Mouse (Mus musculus): ENCODE measurements around the gene Txndc2. TPM values are rescaled to one million over a fixed set of nuclear protein-coding genes. Genes with fewer than 3 reads are reported as not detected.

Gene Txndc2
- polyA plus RNA-seq, 1 experiment, result not detected

GRCm38 (mm10) chr17:65618431-65618830 is 23.5 kb downstream of the Txndc2 start:
- TF ChIP-seq CTCF (IDR thresholded peaks at IDR 0.05; ENCODE audit: borderline replicate concordance, insufficient read depth, low read length), result no peak
- TF ChIP-seq POLR2A (IDR thresholded peaks at IDR 0.05; ENCODE audit: low read depth, low read length), result no peak

DNA sequence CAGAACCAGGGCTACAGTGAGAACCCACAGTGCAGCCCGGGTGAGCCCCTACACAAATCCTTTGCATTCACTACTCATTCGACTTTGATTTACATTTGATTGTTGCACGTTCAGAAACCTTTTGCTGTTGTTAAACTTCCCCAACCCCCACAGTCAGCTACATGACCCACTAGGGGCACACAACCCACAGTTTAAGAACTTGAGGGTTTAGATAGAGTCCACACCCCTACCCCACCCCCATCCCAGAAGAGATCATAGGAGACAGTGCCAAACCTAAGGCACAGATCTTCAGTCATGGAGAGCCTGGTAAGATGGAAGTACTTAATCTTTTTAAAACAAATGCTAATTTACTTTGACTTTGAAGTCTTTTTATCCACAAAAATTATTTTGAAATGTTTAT is 26.3 kb downstream of the Txndc2 start:
- Histone ChIP-seq H3K4me3 (ENCODE audit: insufficient read depth, low read length) (no peak overlapping the region), H3K27ac (ENCODE audit: insufficient read depth, low read length) (no peak overlapping the region), H3K4me1 (ENCODE audit: control insufficient read depth, insufficient read depth, low read length) (peaks cover 4% of the 10 kb centered on the region; the same call in 1 of the 2 replicates)
- TF ChIP-seq POLR2A (IDR thresholded peaks at IDR 0.05; ENCODE audit: low read depth, low read length) (no peak), CTCF (IDR thresholded peaks at IDR 0.05; ENCODE audit: borderline replicate concordance, insufficient read depth, low read length) (no peak)

More at GRCm38 (mm10) chr17:65618431-65618830, 23.5 kb downstream of the Txndc2 start:
- Histone ChIP-seq H3K27ac (ENCODE audit: insufficient read depth, low read length) (no peak overlapping the region), H3K4me3 (ENCODE audit: insufficient read depth, low read length) (no peak overlapping the region), H3K4me1 (ENCODE audit: control insufficient read depth, insufficient read depth, low read length) (peaks cover 4% of the 10 kb centered on the region; the same call in 1 of the 2 replicates)

DNA sequence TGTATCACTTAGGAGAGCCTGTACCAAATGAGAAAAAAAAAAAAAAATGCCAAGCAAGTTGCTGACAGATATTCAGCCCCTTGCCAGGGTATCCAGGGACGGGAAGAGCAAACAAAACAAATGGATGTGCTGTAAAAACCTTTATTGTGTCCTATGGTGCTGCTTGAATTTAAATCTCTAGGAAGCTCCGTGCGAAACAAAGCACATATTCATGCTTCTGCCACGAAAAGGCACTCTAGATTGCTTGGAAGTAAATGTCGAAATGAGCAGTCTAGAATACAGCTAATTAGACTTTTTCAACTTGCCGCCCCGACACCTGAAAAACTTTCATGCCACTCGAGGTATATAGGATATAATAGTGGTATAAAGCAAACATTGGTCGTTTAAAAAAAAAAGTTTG is 27.5 kb downstream of the Txndc2 start:
- Histone ChIP-seq H3K4me3 (ENCODE audit: insufficient read depth, low read length) (peak overlapping the region; percentile 57), H3K27ac (ENCODE audit: insufficient read depth, low read length) (peak overlapping the region; percentile 97), H3K4me1 (ENCODE audit: control insufficient read depth, insufficient read depth, low read length) (peaks cover 4% of the 10 kb centered on the region; the same call in 1 of the 2 replicates)
- no peak for TF ChIP-seq POLR2A (IDR thresholded peaks at IDR 0.05; ENCODE audit: low read depth, low read length)
- TF ChIP-seq CTCF (IDR thresholded peaks at IDR 0.05; ENCODE audit: borderline replicate concordance, insufficient read depth, low read length), result no peak

GRCm38 (mm10) chr17:65613463-65614412 is 28.2 kb downstream of the Txndc2 start, which contains the start of gene Vapa:
Gene Vapa (minus strand): TSS chr17:65613555.
- peak within 1 kb of the TSS; percentile 97 for H3K27ac ChIP-seq (ENCODE audit: insufficient read depth, low read length)
- peak within 1 kb of the TSS; percentile 86 for H3K4me3 ChIP-seq (ENCODE audit: insufficient read depth, low read length)
- TF ChIP-seq CTCF (IDR thresholded peaks at IDR 0.05; ENCODE audit: borderline replicate concordance, insufficient read depth, low read length), result no peak
- peak; percentile 90 for TF ChIP-seq POLR2A (IDR thresholded peaks at IDR 0.05; ENCODE audit: low read depth, low read length)
- H3K4me1 ChIP-seq (ENCODE audit: control insufficient read depth, insufficient read depth, low read length), result peaks cover 4% of the 10 kb centered on the region; the same call in 1 of the 2 replicates

- H3K4me3 ChIP-seq (ENCODE audit: insufficient read depth, low read length), result peak overlapping the region; percentile 86
- H3K4me1 ChIP-seq (ENCODE audit: control insufficient read depth, insufficient read depth, low read length), result peaks cover 4% of the 10 kb centered on the region; the same call in 1 of the 2 replicates
- TF ChIP-seq CTCF (IDR thresholded peaks at IDR 0.05; ENCODE audit: borderline replicate concordance, insufficient read depth, low read length) (no peak), POLR2A (IDR thresholded peaks at IDR 0.05; ENCODE audit: low read depth, low read length) (no peak)
- H3K27ac ChIP-seq (ENCODE audit: insufficient read depth, low read length), result peak overlapping the region; percentile 90
Measured at GRCm38 (mm10) chr17:65613142-65613462, 28.9 kb downstream of the Txndc2 start.

- TF ChIP-seq POLR2A (IDR thresholded peaks at IDR 0.05; ENCODE audit: low read depth, low read length) (no peak), CTCF (IDR thresholded peaks at IDR 0.05; ENCODE audit: borderline replicate concordance, insufficient read depth, low read length) (no peak)
- H3K4me1 ChIP-seq (ENCODE audit: control insufficient read depth, insufficient read depth, low read length), result peaks cover 4% of the 10 kb centered on the region; the same call in 1 of the 2 replicates
- H3K27ac ChIP-seq (ENCODE audit: insufficient read depth, low read length), result peak overlapping the region; percentile 90; the same call in 1 of the 2 replicates
- peak overlapping the region; percentile 86 for H3K4me3 ChIP-seq (ENCODE audit: insufficient read depth, low read length)
Measured at GRCm38 (mm10) chr17:65612391-65613141, 29.4 kb downstream of the Txndc2 start.

- Histone ChIP-seq H3K4me3 (ENCODE audit: insufficient read depth, low read length) (peak overlapping the region; percentile 84), H3K27ac (ENCODE audit: insufficient read depth, low read length) (no peak overlapping the region), H3K4me1 (ENCODE audit: control insufficient read depth, insufficient read depth, low read length) (peaks cover 4% of the 10 kb centered on the region)
- TF ChIP-seq POLR2A (IDR thresholded peaks at IDR 0.05; ENCODE audit: low read depth, low read length) (no peak), CTCF (IDR thresholded peaks at IDR 0.05; ENCODE audit: borderline replicate concordance, insufficient read depth, low read length) (no peak)
Measured at GRCm38 (mm10) chr17:65611721-65612120, 30.2 kb downstream of the Txndc2 start.

DNA sequence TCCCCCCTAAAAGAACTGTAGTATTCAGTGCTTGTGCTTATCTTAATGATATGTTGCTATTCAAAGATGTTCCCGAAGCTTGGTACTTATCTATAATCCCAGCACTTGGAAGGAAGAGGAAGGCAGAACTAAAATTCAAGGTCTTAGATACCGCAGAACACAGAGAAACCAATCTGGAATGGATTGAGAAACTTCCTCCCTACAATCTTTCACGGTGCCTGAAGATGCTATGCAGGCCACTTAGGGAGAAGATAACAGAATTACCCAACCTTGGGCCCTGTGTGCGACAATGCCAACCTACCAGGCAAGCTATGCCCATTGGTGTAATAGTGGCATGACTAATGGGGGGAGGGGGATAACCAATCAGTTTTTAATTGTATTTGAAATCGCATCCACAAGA is 33.2 kb downstream of the Txndc2 start:
- Histone ChIP-seq H3K27ac (ENCODE audit: insufficient read depth, low read length) (no peak overlapping the region), H3K4me1 (ENCODE audit: control insufficient read depth, insufficient read depth, low read length) (peaks cover 11% of the 10 kb centered on the region), H3K4me3 (ENCODE audit: insufficient read depth, low read length) (no peak overlapping the region)
- TF ChIP-seq POLR2A (IDR thresholded peaks at IDR 0.05; ENCODE audit: low read depth, low read length), result no peak
- no peak for TF ChIP-seq CTCF (IDR thresholded peaks at IDR 0.05; ENCODE audit: borderline replicate concordance, insufficient read depth, low read length)

- no peak for TF ChIP-seq POLR2A (IDR thresholded peaks at IDR 0.05; ENCODE audit: low read depth, low read length)
- no peak overlapping the region for H3K4me3 ChIP-seq (ENCODE audit: insufficient read depth, low read length)
- peaks cover 11% of the 10 kb centered on the region for H3K4me1 ChIP-seq (ENCODE audit: control insufficient read depth, insufficient read depth, low read length)
- H3K27ac ChIP-seq (ENCODE audit: insufficient read depth, low read length), result no peak overlapping the region
Measured at GRCm38 (mm10) chr17:65608312-65608687, 33.7 kb downstream of the Txndc2 start.
